In the genomic region with DNA sequence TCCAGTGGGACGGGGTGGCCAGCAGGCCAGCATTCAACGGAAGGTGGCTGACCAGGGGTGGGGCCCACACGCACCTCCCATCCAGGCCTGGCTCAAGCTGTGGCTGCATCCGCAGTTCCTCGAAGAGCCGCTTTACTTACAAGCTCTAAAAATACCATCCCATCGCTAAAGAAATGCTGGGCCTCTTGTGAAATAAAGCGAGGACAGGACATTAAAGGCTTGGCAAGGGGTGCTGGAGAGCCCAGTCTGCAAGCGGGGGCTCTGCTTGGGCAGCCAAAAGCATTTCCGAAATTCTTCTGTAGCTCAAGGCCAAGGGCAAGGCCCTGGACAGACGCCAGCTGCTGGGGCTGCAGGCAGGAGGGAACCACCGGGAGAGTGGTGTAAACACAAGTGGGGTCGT, we compare ENCODE assay signal across 8 mouse cellular contexts. TPM values are rescaled to one million over a fixed set of nuclear protein-coding genes. Genes with fewer than 3 reads are reported as not detected.
A peak's percentile ranks its signal among the peaks of the same experiment; 100 is the strongest.
DNase-seq lines count a peak whose midpoint lies in the region; ATAC-seq and TF ChIP-seq lines count a peak whose summit lies in the region.

No protein-coding gene starts in this region.

- H3K4me3 ChIP-seq in neural tube, embryonic 13.5 days: no peak overlapping the region
- H3K4me3 ChIP-seq in embryonic facial prominence, embryonic 12.5 days: no peak overlapping the region
- H3K4me3 ChIP-seq in heart, embryonic 14.5 days (ENCODE audit: control insufficient read depth in 1 of 2, insufficient read depth in 1 of 2, low read depth in 1 of 2, low read length in 2 of 2): no peak overlapping the region
- no peak overlapping the region for H3K4me3 ChIP-seq in midbrain, postnatal 0 days (ENCODE audit: low read depth, low read length)

- no peak overlapping the region for H3K4me2 ChIP-seq in neural tube, embryonic 13.5 days
- no peak overlapping the region for H3K4me2 ChIP-seq in embryonic facial prominence, embryonic 12.5 days (replicated peaks)
- peak overlapping the region; percentile 0; the same call in 1 of the 2 replicates for H3K4me2 ChIP-seq in heart, embryonic 14.5 days (ENCODE audit: low read length)
- H3K4me2 ChIP-seq in midbrain, postnatal 0 days (ENCODE audit: low read depth, low read length, poor library complexity, severe bottlenecking): no peak overlapping the region

- 62% methylated on average over 13 of the region's 13 CpGs for WGBS in neural tube, embryonic 13.5 days
- 61% methylated on average over 13 of the region's 13 CpGs for WGBS in embryonic facial prominence, embryonic 12.5 days
- WGBS in heart, embryonic 14.5 days: 5% methylated on average over 13 of the region's 13 CpGs
- WGBS in midbrain, postnatal 0 days: 48% methylated on average over 13 of the region's 13 CpGs

- H3K27ac ChIP-seq in neural tube, embryonic 13.5 days (replicated peaks): peak overlapping the region; percentile 73
- peak overlapping the region; percentile 76 for H3K27ac ChIP-seq in embryonic facial prominence, embryonic 12.5 days
- peak overlapping the region; percentile 91 to 94 for H3K27ac ChIP-seq in heart, embryonic 14.5 days (replicated peaks in 1 of 2; ENCODE audit: control insufficient read depth in 1 of 2, insufficient read depth in 1 of 2, low read depth in 2 of 2, low read length in 2 of 2)
- H3K27ac ChIP-seq in midbrain, postnatal 0 days (ENCODE audit: low read depth, low read length): 0 out of 2 replicates have a peak overlapping the region, but pooled peaks have one; percentile 18

- no peak for DNase-seq in neural tube, embryonic 10.5 days (ENCODE audit: extremely low spot score, low spot score)
- peak; percentile 88 for DNase-seq in kidney, postnatal 14 days
- DNase-seq in midbrain, postnatal 0 days (ENCODE audit: low spot score): peak; percentile 74
- no peak for DNase-seq in thymus, postnatal 14 days
- no peak for DNase-seq in frontal cortex, postnatal 14 days (ENCODE audit: low spot score in 2 of 2)

- no peak overlapping the region for H3K9ac ChIP-seq in neural tube, embryonic 13.5 days
- no peak overlapping the region for H3K9ac ChIP-seq in embryonic facial prominence, embryonic 12.5 days
- no peak overlapping the region for H3K9ac ChIP-seq in heart, embryonic 14.5 days (ENCODE audit: low read length)
- H3K9ac ChIP-seq in midbrain, postnatal 0 days (replicated peaks; ENCODE audit: low read length, poor library complexity, severe bottlenecking): no peak overlapping the region

- no peak for ATAC-seq in neural tube, embryonic 13.5 days (ENCODE audit: low read depth)
- ATAC-seq in embryonic facial prominence, embryonic 12.5 days (ENCODE audit: insufficient number of reproducible peaks, insufficient read depth, low FRiP score, low TSS enrichment): no peak
- peak; percentile 53 for ATAC-seq in heart, embryonic 14.5 days (ENCODE audit: insufficient number of reproducible peaks, insufficient read depth, low FRiP score, low read depth)
- no peak for ATAC-seq in midbrain, postnatal 0 days (ENCODE audit: low FRiP score)

- no peaks in the 10 kb centered on the region for H3K9me3 ChIP-seq in neural tube, embryonic 13.5 days
- H3K9me3 ChIP-seq in embryonic facial prominence, embryonic 12.5 days: no peaks in the 10 kb centered on the region
- H3K9me3 ChIP-seq in heart, embryonic 14.5 days (ENCODE audit: control insufficient read depth, low read length): 0 out of 2 replicates have a peak, but pooled peaks cover 4% of the 10 kb centered on the region
- H3K9me3 ChIP-seq in midbrain, postnatal 0 days (ENCODE audit: low read length): no peaks in the 10 kb centered on the region

- H3K27me3 ChIP-seq in neural tube, embryonic 13.5 days: no peaks in the 10 kb centered on the region
- no peaks in the 10 kb centered on the region for H3K27me3 ChIP-seq in embryonic facial prominence, embryonic 12.5 days
- no peaks in the 10 kb centered on the region for H3K27me3 ChIP-seq in heart, embryonic 14.5 days (ENCODE audit: control insufficient read depth, insufficient read depth, low read length)
- H3K27me3 ChIP-seq in midbrain, postnatal 0 days (ENCODE audit: insufficient read depth, low read length): no peaks in the 10 kb centered on the region

- peaks cover 25% of the 10 kb centered on the region for H3K4me1 ChIP-seq in neural tube, embryonic 13.5 days (replicated peaks)
- peaks cover 27% of the 10 kb centered on the region for H3K4me1 ChIP-seq in embryonic facial prominence, embryonic 12.5 days
- H3K4me1 ChIP-seq in heart, embryonic 14.5 days (ENCODE audit: control insufficient read depth in 2 of 2, insufficient read depth in 2 of 2, low read length in 2 of 2): peaks cover 40 to 52% of the 10 kb centered on the region in 2 experiments
- H3K4me1 ChIP-seq in midbrain, postnatal 0 days (ENCODE audit: insufficient read depth, low read length): peaks cover 5% of the 10 kb centered on the region

- H3K36me3 ChIP-seq in neural tube, embryonic 13.5 days: no peaks in the 10 kb centered on the region
- H3K36me3 ChIP-seq in embryonic facial prominence, embryonic 12.5 days: no peaks in the 10 kb centered on the region; the same call in 1 of the 2 replicates
- no peaks in the 10 kb centered on the region for H3K36me3 ChIP-seq in heart, embryonic 14.5 days (ENCODE audit: control insufficient read depth, insufficient read depth, low read length)
- H3K36me3 ChIP-seq in midbrain, postnatal 0 days (ENCODE audit: insufficient read depth, low read length): no peaks in the 10 kb centered on the region

- no peak for TF ChIP-seq CTCF in midbrain, postnatal 0 days (IDR thresholded peaks at IDR 0.05)

RNA-seq across cellular contexts. Expression of gene Kazn, which starts 59.7 kb away (rescaled TPM):
- polyA plus RNA-seq in neural tube, embryonic 13.5 days (2015; fragmentation: Nextera tagmentation; extraction: Ambion mirVana): 18.9 and 19.0 TPM in 2 replicates
- polyA plus RNA-seq in embryonic facial prominence, embryonic 12.5 days (2016; fragmentation: Nextera tagmentation; extraction: Ambion mirVana): 23.1 and 24.2 TPM in 2 replicates
- 3.7 and 4.2 TPM in 2 replicates for polyA plus RNA-seq in heart, embryonic 14.5 days (2014; fragmentation: Nextera tagmentation; extraction: Ambion mirVana)
- total RNA-seq in midbrain, postnatal 0 days (2014; rRNA removed): 70.2 and 87.2 TPM in 2 replicates
- polyA plus RNA-seq in midbrain, postnatal 0 days (2015; fragmentation: Nextera tagmentation; extraction: Ambion mirVana): 23.6 and 25.6 TPM in 2 replicates

Comparison
In these comparisons a context has a peak if more than half of its experiments do, and no peak if none do; other contexts are left out.
1. H3K27ac ChIP-seq: peak in every context shown above with its lines; median percentile 92 in heart, embryonic 14.5 days; 76 in embryonic facial prominence, embryonic 12.5 days; 73 in neural tube, embryonic 13.5 days; 18 in midbrain, postnatal 0 days.
2. DNase-seq: peak in kidney, postnatal 14 days (single experiment) and midbrain, postnatal 0 days (single experiment); none in neural tube, embryonic 10.5 days (single experiment), thymus, postnatal 14 days (single experiment) and frontal cortex, postnatal 14 days (0 of 2).